Mouse (Mus musculus) midbrain, embryonic 11.5 days (tissue): ENCODE measurements around the gene Fam83b. TPM values are rescaled to one million over a fixed set of nuclear protein-coding genes. Genes with fewer than 3 reads are reported as not detected.

Source experiments
- ATAC-seq: fragments of 200-750 bp; cut with Nextera tagmentation; 2 replicates; pipeline ENCODE4 v1.8.0; 2017; ENCODE audit warnings: moderate TSS enrichment, moderate library complexity; ENCODE audit not compliant: low FRiP score
- DNase-seq: peaks from one replicate; pipeline ENCODE4 v3.0.0; 2015; ENCODE audit warnings: low spot score; ENCODE audit errors: missing footprints
- H3K27ac ChIP-seq: fragments of 300-500 bp; sonication (generic); 2 replicates; pipeline ENCODE4 v1.5.1; 2014; ENCODE audit warnings: low read depth, low read length
- H3K27me3 ChIP-seq: fragments of 300-500 bp; sonication (generic); 2 replicates; pipeline ENCODE4 v1.6.1; 2014; ENCODE audit warnings: mild to moderate bottlenecking, low read length, moderate library complexity, mixed read lengths; ENCODE audit not compliant: control insufficient read depth, insufficient read depth
- H3K36me3 ChIP-seq: fragments of 300-500 bp; sonication (generic); 2 replicates; pipeline ENCODE4 v1.6.1; 2014; ENCODE audit warnings: mild to moderate bottlenecking, low read length, moderate library complexity, mixed read lengths; ENCODE audit not compliant: control insufficient read depth, insufficient read depth
- H3K4me1 ChIP-seq: fragments of 300-500 bp; sonication (generic); 2 replicates; pipeline ENCODE4 v1.6.1; 2014; ENCODE audit warnings: low read length; ENCODE audit not compliant: control insufficient read depth, insufficient read depth
- H3K4me2 ChIP-seq: fragments of 300-500 bp; sonication (generic); 2 replicates; pipeline ENCODE4 v1.6.1; 2014; ENCODE audit warnings: mild to moderate bottlenecking, moderate library complexity
- H3K4me3 ChIP-seq: fragments of 300-500 bp; sonication (generic); 2 replicates; pipeline ENCODE4 v1.5.1; 2014; ENCODE audit warnings: low read depth, low read length
- H3K9ac ChIP-seq: fragments of 300-500 bp; sonication (generic); 2 replicates; pipeline ENCODE4 v1.6.1; 2014; ENCODE audit warnings: low read length
- H3K9me3 ChIP-seq: fragments of 300-500 bp; sonication (generic); 2 replicates; pipeline ENCODE4 v1.6.1; 2016; ENCODE audit warnings: low read length; ENCODE audit not compliant: control insufficient read depth
- WGBS: fragments of 180-500 bp; shearing (Covaris S2); extraction: QIAGEN DNeasy Blood & Tissue Kit; methylation state at CpG from one replicate; pipeline ENCODE4 v1.1.7; 2014; 5-methylcytosine and 5-hydroxymethylcytosine counted together
- polyA plus RNA-seq: library from polyadenylated mRNA; unstranded; fragments of >200 nt; fragmentation: Nextera tagmentation; extraction: Ambion mirVana; gene quantifications from 2 replicates; pipeline ENCODE4 v1.2.1, GENCODE M21; 2014

Gene Fam83b
- polyA plus RNA-seq, 1 experiment from 2014 or later: not detected

- no peaks in the 10 kb centered on the region for H3K36me3 ChIP-seq
- H3K27ac ChIP-seq: no peak overlapping the region
- DNase-seq (peak; percentile 78), ATAC-seq (no peak)
- no peak overlapping the region for H3K4me2 ChIP-seq
- H3K4me3 ChIP-seq: no peak overlapping the region
- 84% methylated on average over 7 of the region's 7 CpGs for WGBS
- no peak overlapping the region for H3K9ac ChIP-seq
- no peaks in the 10 kb centered on the region for H3K9me3 ChIP-seq
- H3K27me3 ChIP-seq: no peaks in the 10 kb centered on the region
- no peaks in the 10 kb centered on the region for H3K4me1 ChIP-seq
Observed at GRCm38 (mm10) chr9:76539271-76539670, 27.6 kb downstream of the Fam83b start.

DNA sequence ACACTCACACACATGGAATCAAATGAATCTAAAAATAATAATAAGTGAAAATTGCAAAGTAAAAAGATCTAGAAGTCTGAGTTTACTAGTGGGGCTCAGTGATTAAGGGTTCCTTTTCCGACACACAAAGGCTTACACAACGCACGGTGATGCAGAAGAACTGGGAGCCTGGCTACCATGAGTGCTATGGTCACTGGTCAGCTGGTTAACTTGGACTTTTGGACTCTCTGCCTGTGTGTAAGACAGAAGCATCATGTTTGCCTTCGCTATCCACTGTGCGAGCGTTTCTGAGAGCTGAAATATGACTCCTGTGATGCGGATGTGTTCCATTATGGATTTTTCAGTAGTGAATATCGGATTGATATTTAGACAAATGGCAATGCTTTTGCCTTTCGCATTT is 30.9 kb downstream of the Fam83b start:
- Histone ChIP-seq H3K9me3 (no peaks in the 10 kb centered on the region), H3K36me3 (no peaks in the 10 kb centered on the region), H3K27me3 (no peaks in the 10 kb centered on the region), H3K4me1 (no peaks in the 10 kb centered on the region), H3K9ac (no peak overlapping the region), H3K4me2 (no peak overlapping the region), H3K4me3 (no peak overlapping the region), H3K27ac (no peak overlapping the region)
- no peak for ATAC-seq
- DNase-seq: peak; percentile 26
- WGBS: 92% methylated on average over 9 of the region's 9 CpGs

DNA sequence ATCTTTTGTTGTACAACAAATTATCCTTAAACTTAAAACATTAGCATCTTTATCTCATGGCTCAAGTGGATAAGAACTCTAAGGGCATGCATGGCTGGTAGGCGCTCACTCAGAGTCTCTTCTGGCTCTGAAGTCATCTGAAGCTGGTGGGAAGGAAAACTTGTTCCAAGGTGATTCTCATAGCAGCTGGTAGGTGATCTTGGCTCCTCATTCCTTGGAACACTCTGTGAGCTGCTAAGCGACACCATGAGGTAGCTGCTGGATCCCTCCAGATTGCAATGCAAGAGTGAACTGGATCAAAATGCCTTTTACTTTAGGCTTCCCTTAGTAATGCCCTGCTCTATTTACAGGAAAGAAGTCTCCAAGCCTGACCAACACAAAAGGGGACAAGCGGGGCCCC is 34.5 kb downstream of the Fam83b start:
- no peaks in the 10 kb centered on the region for H3K36me3 ChIP-seq
- H3K4me2 ChIP-seq: no peak overlapping the region
- H3K9ac ChIP-seq: no peak overlapping the region
- WGBS: 96% methylated on average over 3 of the region's 3 CpGs
- no peak for ATAC-seq
- H3K4me1 ChIP-seq: no peaks in the 10 kb centered on the region
- no peaks in the 10 kb centered on the region for H3K27me3 ChIP-seq
- H3K4me3 ChIP-seq: no peak overlapping the region
- no peak for DNase-seq
- H3K27ac ChIP-seq: no peak overlapping the region
- H3K9me3 ChIP-seq: no peaks in the 10 kb centered on the region

GRCm38 (mm10) chr9:76531368-76531767 is 35.5 kb downstream of the Fam83b start:
- ATAC-seq (no peak), DNase-seq (no peak)
- H3K27me3 ChIP-seq: no peaks in the 10 kb centered on the region
- H3K4me3 ChIP-seq: no peak overlapping the region
- no peak overlapping the region for H3K9ac ChIP-seq
- H3K9me3 ChIP-seq: no peaks in the 10 kb centered on the region
- H3K4me1 ChIP-seq: no peaks in the 10 kb centered on the region
- H3K4me2 ChIP-seq: no peak overlapping the region
- H3K27ac ChIP-seq: no peak overlapping the region
- 87% methylated on average over 4 of the region's 4 CpGs for WGBS
- no peaks in the 10 kb centered on the region for H3K36me3 ChIP-seq

GRCm38 (mm10) chr9:76525592-76525991 is 41.3 kb downstream of the Fam83b start:
- Histone ChIP-seq H3K27me3 (no peaks in the 10 kb centered on the region), H3K4me2 (no peak overlapping the region), H3K9me3 (no peaks in the 10 kb centered on the region), H3K4me3 (no peak overlapping the region), H3K4me1 (no peaks in the 10 kb centered on the region), H3K9ac (no peak overlapping the region), H3K27ac (no peak overlapping the region), H3K36me3 (no peaks in the 10 kb centered on the region)
- DNase-seq: no peak
- ATAC-seq: no peak

DNA sequence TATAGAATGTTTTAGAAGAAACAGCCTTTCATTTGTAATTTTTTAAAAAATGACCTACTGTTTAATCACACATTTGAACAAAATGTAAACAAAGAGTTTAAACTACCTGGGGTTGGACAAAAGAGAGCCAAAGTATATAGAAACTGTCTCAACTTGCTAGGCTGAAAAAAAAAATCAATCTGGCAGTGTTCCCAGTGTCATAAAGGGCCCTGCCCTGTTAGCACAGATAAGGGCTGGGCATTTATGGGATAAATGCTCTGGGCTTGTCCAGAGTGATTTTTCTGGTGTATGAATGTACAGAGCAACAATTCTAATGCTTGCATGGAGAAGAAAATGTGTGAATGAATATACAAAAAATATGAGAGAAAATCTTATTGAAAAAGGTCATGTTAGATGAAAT is 43.8 kb downstream of the Fam83b start:
- Histone ChIP-seq H3K9ac (no peak overlapping the region), H3K4me1 (no peaks in the 10 kb centered on the region), H3K36me3 (no peaks in the 10 kb centered on the region), H3K27me3 (no peaks in the 10 kb centered on the region), H3K4me3 (no peak overlapping the region), H3K9me3 (no peaks in the 10 kb centered on the region), H3K27ac (no peak overlapping the region), H3K4me2 (no peak overlapping the region)
- no peak for ATAC-seq
- DNase-seq: no peak

DNA sequence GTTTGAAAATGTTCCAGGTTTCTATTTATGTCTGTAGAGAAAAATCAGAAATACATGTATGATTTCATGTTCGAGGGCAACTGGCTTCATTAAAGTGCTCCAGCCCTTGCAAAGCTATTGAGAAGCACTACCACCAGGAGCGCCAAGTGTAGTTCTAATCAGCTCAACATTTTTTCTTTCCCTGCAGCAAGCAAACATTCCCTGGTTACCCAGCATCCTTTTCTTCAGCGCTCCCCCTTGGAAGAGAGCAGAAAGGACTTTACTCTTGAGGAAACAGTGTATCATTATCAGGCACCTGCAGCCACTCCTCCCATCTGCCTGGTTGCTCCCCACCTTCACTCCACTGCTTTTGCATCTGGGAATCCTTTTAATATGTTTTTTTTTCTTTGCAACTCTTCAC is 45.3 kb downstream of the Fam83b start:
- 87% methylated on average over 3 of the region's 3 CpGs for WGBS
- ATAC-seq (no peak), DNase-seq (no peak)
- no peaks in the 10 kb centered on the region for H3K36me3 ChIP-seq
- no peak overlapping the region for H3K4me3 ChIP-seq
- H3K27me3 ChIP-seq: no peaks in the 10 kb centered on the region
- no peak overlapping the region for H3K4me2 ChIP-seq
- H3K4me1 ChIP-seq: no peaks in the 10 kb centered on the region
- no peak overlapping the region for H3K27ac ChIP-seq
- no peak overlapping the region for H3K9ac ChIP-seq
- no peaks in the 10 kb centered on the region for H3K9me3 ChIP-seq

DNA sequence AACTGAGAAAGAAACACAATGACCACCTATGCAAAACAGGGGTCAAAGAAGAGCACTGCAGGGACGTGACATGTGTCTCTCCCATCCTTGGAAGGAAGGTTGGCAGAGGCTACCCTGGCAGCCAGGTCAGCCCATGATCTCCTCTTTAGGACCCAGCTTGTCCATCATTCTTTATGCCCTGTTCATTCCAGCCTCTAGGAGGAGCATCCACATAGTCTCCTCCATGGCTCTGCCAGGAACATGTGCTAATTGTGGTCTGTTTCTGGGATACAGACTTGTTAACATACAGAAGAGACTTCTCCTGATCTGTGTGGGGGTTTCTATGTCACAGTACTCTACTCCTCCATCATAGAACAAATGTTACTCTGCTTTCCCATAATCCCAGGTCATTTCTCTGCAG is 48.3 kb downstream of the Fam83b start:
- Histone ChIP-seq H3K4me1 (no peaks in the 10 kb centered on the region), H3K36me3 (no peaks in the 10 kb centered on the region), H3K27me3 (no peaks in the 10 kb centered on the region), H3K27ac (no peak overlapping the region), H3K4me2 (no peak overlapping the region), H3K9ac (no peak overlapping the region), H3K4me3 (no peak overlapping the region), H3K9me3 (no peaks in the 10 kb centered on the region)
- ATAC-seq (no peak), DNase-seq (no peak)
- WGBS: 75% methylated on average over 1 of the region's 1 CpGs

GRCm38 (mm10) chr9:76505650-76506049 is 61.3 kb downstream of the Fam83b start:
- Histone ChIP-seq H3K4me2 (no peak overlapping the region), H3K27ac (no peak overlapping the region), H3K4me1 (no peaks in the 10 kb centered on the region), H3K27me3 (no peaks in the 10 kb centered on the region), H3K9ac (no peak overlapping the region), H3K9me3 (no peaks in the 10 kb centered on the region), H3K4me3 (no peak overlapping the region), H3K36me3 (no peaks in the 10 kb centered on the region)
- ATAC-seq (no peak), DNase-seq (no peak)

- Histone ChIP-seq H3K27me3 (no peaks in the 10 kb centered on the region), H3K27ac (no peak overlapping the region), H3K36me3 (no peaks in the 10 kb centered on the region), H3K4me2 (no peak overlapping the region), H3K9me3 (no peaks in the 10 kb centered on the region), H3K4me3 (no peak overlapping the region), H3K9ac (no peak overlapping the region), H3K4me1 (no peaks in the 10 kb centered on the region)
- ATAC-seq (no peak), DNase-seq (no peak)
- 87% methylated on average over 3 of the region's 3 CpGs for WGBS
Observed at GRCm38 (mm10) chr9:76489737-76490136, 77.2 kb downstream of the Fam83b start.
